Mouse (Mus musculus) megakaryocyte, embryonic 14.5 days (primary cell): ENCODE results near the gene C1qtnf5.

ENCODE experiments used
- FLI1 ChIP-seq: IDR thresholded peaks from 2 replicates; pipeline ENCODE4 v1.6.1; 2012; ENCODE audit warnings: low read length, inconsistent platforms, mixed read lengths
- GATA1 ChIP-seq: IDR thresholded peaks from 3 replicates; pipeline ENCODE4 v1.6.1; 2012; ENCODE audit warnings: mixed read lengths, low read length, inconsistent platforms, borderline replicate concordance

DNA sequence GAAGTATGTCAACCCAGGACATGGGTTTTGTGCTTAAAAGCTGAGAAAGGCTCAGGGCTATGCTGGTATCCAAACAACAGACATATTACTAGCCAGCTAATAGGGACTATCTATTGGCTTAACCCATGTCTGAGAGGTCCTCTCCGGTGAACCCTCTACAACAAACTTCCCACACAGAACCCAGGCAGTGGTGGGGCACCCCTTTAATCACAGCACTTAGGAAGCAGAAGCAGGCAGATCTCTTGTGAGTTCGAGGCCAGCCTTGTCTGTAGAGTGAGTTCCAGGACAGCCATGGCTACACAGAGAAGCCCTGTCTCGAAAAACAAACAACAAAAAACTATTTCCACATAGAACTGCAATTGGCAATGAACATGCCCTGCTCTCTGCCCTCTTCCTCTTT is 19.7 kb downstream of the C1qtnf5 start:
- TF ChIP-seq GATA1 (no peak), FLI1 (no peak)
